Mouse (Mus musculus): ENCODE measurements around the gene Gfpt2. TPM values are rescaled to one million over a fixed set of nuclear protein-coding genes. Genes with fewer than 3 reads are reported as not detected.

The Gfpt2 gene
- polyA plus RNA-seq, 1 experiment from 2014 or later = 4.9 TPM

- WGBS = 34% methylated on average over 6 of the region's 6 CpGs
- Histone ChIP-seq H3K27me3 (ENCODE audit: control insufficient read depth, insufficient read depth, low read length) (no peaks in the 10 kb centered on the region), H3K4me2 (ENCODE audit: low read depth, low read length) (no peak overlapping the region)
These were observed 33.3 kb downstream of the Gfpt2 start for GRCm38 (mm10) chr11:49827243-49827642.

GRCm38 (mm10) chr11:49829176-49829745 lies 35.3 kb downstream of the Gfpt2 start:
- no peaks in the 10 kb centered on the region for H3K4me1 ChIP-seq (ENCODE audit: control insufficient read depth, insufficient read depth, low read length)
- no peak overlapping the region for H3K27ac ChIP-seq (ENCODE audit: low read depth, low read length)
- H3K36me3 ChIP-seq (ENCODE audit: control insufficient read depth, insufficient read depth, low read length) = no peaks in the 10 kb centered on the region
- no peak for ATAC-seq (ENCODE audit: low read depth)
- 84% methylated on average over 7 of the region's 7 CpGs for WGBS
- H3K9me3 ChIP-seq (ENCODE audit: control insufficient read depth, low read length) = no peaks in the 10 kb centered on the region
- no peak overlapping the region for H3K4me2 ChIP-seq (ENCODE audit: low read depth, low read length)
- no peak overlapping the region for H3K4me3 ChIP-seq (ENCODE audit: low read depth, low read length)
- H3K27me3 ChIP-seq (ENCODE audit: control insufficient read depth, insufficient read depth, low read length) = no peaks in the 10 kb centered on the region
- H3K9ac ChIP-seq (replicated peaks; ENCODE audit: low read depth, low read length) = no peak overlapping the region

More at GRCm38 (mm10) chr11:49827243-49827642, 33.3 kb downstream of the Gfpt2 start:
- Histone ChIP-seq H3K36me3 (ENCODE audit: control insufficient read depth, insufficient read depth, low read length) (no peaks in the 10 kb centered on the region), H3K9ac (replicated peaks; ENCODE audit: low read depth, low read length) (no peak overlapping the region), H3K4me3 (ENCODE audit: low read depth, low read length) (no peak overlapping the region), H3K4me1 (ENCODE audit: control insufficient read depth, insufficient read depth, low read length) (no peaks in the 10 kb centered on the region), H3K27ac (ENCODE audit: low read depth, low read length) (no peak overlapping the region), H3K9me3 (ENCODE audit: control insufficient read depth, low read length) (no peaks in the 10 kb centered on the region)
- ATAC-seq (ENCODE audit: low read depth) = no peak

- Histone ChIP-seq H3K36me3 (ENCODE audit: control insufficient read depth, insufficient read depth, low read length) (no peaks in the 10 kb centered on the region), H3K27ac (ENCODE audit: low read depth, low read length) (no peak overlapping the region), H3K4me3 (ENCODE audit: low read depth, low read length) (no peak overlapping the region), H3K27me3 (ENCODE audit: control insufficient read depth, insufficient read depth, low read length) (no peaks in the 10 kb centered on the region), H3K4me2 (ENCODE audit: low read depth, low read length) (no peak overlapping the region), H3K9me3 (ENCODE audit: control insufficient read depth, low read length) (no peaks in the 10 kb centered on the region), H3K9ac (replicated peaks; ENCODE audit: low read depth, low read length) (no peak overlapping the region), H3K4me1 (ENCODE audit: control insufficient read depth, insufficient read depth, low read length) (no peaks in the 10 kb centered on the region)
- 82% methylated on average over 12 of the region's 12 CpGs for WGBS
- no peak for ATAC-seq (ENCODE audit: low read depth)
These were observed 38.0 kb downstream of the Gfpt2 start for GRCm38 (mm10) chr11:49831980-49832379.

GRCm38 (mm10) chr11:49832962-49833361 lies 39.0 kb downstream of the Gfpt2 start:
- Histone ChIP-seq H3K27ac (ENCODE audit: low read depth, low read length) (no peak overlapping the region), H3K9me3 (ENCODE audit: control insufficient read depth, low read length) (no peaks in the 10 kb centered on the region), H3K4me1 (ENCODE audit: control insufficient read depth, insufficient read depth, low read length) (no peaks in the 10 kb centered on the region), H3K36me3 (ENCODE audit: control insufficient read depth, insufficient read depth, low read length) (no peaks in the 10 kb centered on the region), H3K9ac (replicated peaks; ENCODE audit: low read depth, low read length) (no peak overlapping the region), H3K4me2 (ENCODE audit: low read depth, low read length) (no peak overlapping the region), H3K27me3 (ENCODE audit: control insufficient read depth, insufficient read depth, low read length) (no peaks in the 10 kb centered on the region), H3K4me3 (ENCODE audit: low read depth, low read length) (no peak overlapping the region)
- ATAC-seq (ENCODE audit: low read depth) = no peak
- WGBS = 95% methylated on average over 5 of the region's 5 CpGs

GRCm38 (mm10) chr11:49834248-49834647 lies 40.3 kb downstream of the Gfpt2 start:
- H3K4me3 ChIP-seq (ENCODE audit: low read depth, low read length) = no peak overlapping the region
- no peaks in the 10 kb centered on the region for H3K9me3 ChIP-seq (ENCODE audit: control insufficient read depth, low read length)
- no peaks in the 10 kb centered on the region for H3K36me3 ChIP-seq (ENCODE audit: control insufficient read depth, insufficient read depth, low read length)
- no peak overlapping the region for H3K27ac ChIP-seq (ENCODE audit: low read depth, low read length)
- no peak overlapping the region for H3K4me2 ChIP-seq (ENCODE audit: low read depth, low read length)
- no peak overlapping the region for H3K9ac ChIP-seq (replicated peaks; ENCODE audit: low read depth, low read length)
- ATAC-seq (ENCODE audit: low read depth) = no peak
- H3K27me3 ChIP-seq (ENCODE audit: control insufficient read depth, insufficient read depth, low read length) = no peaks in the 10 kb centered on the region
- H3K4me1 ChIP-seq (ENCODE audit: control insufficient read depth, insufficient read depth, low read length) = no peaks in the 10 kb centered on the region
- WGBS = 93% methylated on average over 6 of the region's 6 CpGs

- 93% methylated on average over 11 of the region's 11 CpGs for WGBS
- Histone ChIP-seq H3K4me2 (ENCODE audit: low read depth, low read length) (no peak overlapping the region), H3K36me3 (ENCODE audit: control insufficient read depth, insufficient read depth, low read length) (no peaks in the 10 kb centered on the region), H3K27ac (ENCODE audit: low read depth, low read length) (no peak overlapping the region), H3K27me3 (ENCODE audit: control insufficient read depth, insufficient read depth, low read length) (no peaks in the 10 kb centered on the region), H3K9ac (replicated peaks; ENCODE audit: low read depth, low read length) (no peak overlapping the region), H3K4me1 (ENCODE audit: control insufficient read depth, insufficient read depth, low read length) (no peaks in the 10 kb centered on the region), H3K9me3 (ENCODE audit: control insufficient read depth, low read length) (no peaks in the 10 kb centered on the region), H3K4me3 (ENCODE audit: low read depth, low read length) (no peak overlapping the region)
- no peak for ATAC-seq (ENCODE audit: low read depth)
These were observed 41.4 kb downstream of the Gfpt2 start for GRCm38 (mm10) chr11:49835257-49835956.

- Histone ChIP-seq H3K4me1 (ENCODE audit: control insufficient read depth, insufficient read depth, low read length) (no peaks in the 10 kb centered on the region), H3K9me3 (ENCODE audit: control insufficient read depth, low read length) (no peaks in the 10 kb centered on the region)
- whole genome bisulfite sequencing = 57% methylated on average over 13 of the region's 13 CpGs
These were observed 43.9 kb downstream of the Gfpt2 start for GRCm38 (mm10) chr11:49837717-49838407.

GRCm38 (mm10) chr11:49840666-49841065 lies 46.7 kb downstream of the Gfpt2 start:
- ATAC-seq (ENCODE audit: low read depth) = no peak
- Histone ChIP-seq H3K4me1 (ENCODE audit: control insufficient read depth, insufficient read depth, low read length) (0 out of 2 replicates have a peak, but pooled peaks cover 3% of the 10 kb centered on the region), H3K27me3 (ENCODE audit: control insufficient read depth, insufficient read depth, low read length) (no peaks in the 10 kb centered on the region), H3K4me3 (ENCODE audit: low read depth, low read length) (no peak overlapping the region), H3K36me3 (ENCODE audit: control insufficient read depth, insufficient read depth, low read length) (no peaks in the 10 kb centered on the region), H3K27ac (ENCODE audit: low read depth, low read length) (no peak overlapping the region), H3K9me3 (ENCODE audit: control insufficient read depth, low read length) (no peaks in the 10 kb centered on the region), H3K9ac (replicated peaks; ENCODE audit: low read depth, low read length) (no peak overlapping the region), H3K4me2 (ENCODE audit: low read depth, low read length) (no peak overlapping the region)
- WGBS = 88% methylated on average over 1 of the region's 1 CpGs

More at GRCm38 (mm10) chr11:49837717-49838407, 43.9 kb downstream of the Gfpt2 start:
- Histone ChIP-seq H3K27ac (ENCODE audit: low read depth, low read length) (no peak overlapping the region), H3K4me2 (ENCODE audit: low read depth, low read length) (no peak overlapping the region), H3K27me3 (ENCODE audit: control insufficient read depth, insufficient read depth, low read length) (no peaks in the 10 kb centered on the region), H3K36me3 (ENCODE audit: control insufficient read depth, insufficient read depth, low read length) (no peaks in the 10 kb centered on the region), H3K4me3 (ENCODE audit: low read depth, low read length) (no peak overlapping the region), H3K9ac (replicated peaks; ENCODE audit: low read depth, low read length) (no peak overlapping the region)
- no peak for ATAC-seq (ENCODE audit: low read depth)

- 88% methylated on average over 1 of the region's 1 CpGs for WGBS
- Histone ChIP-seq H3K4me3 (ENCODE audit: low read depth, low read length) (no peak overlapping the region), H3K4me1 (ENCODE audit: control insufficient read depth, insufficient read depth, low read length) (0 out of 2 replicates have a peak, but pooled peaks cover 4% of the 10 kb centered on the region), H3K9ac (replicated peaks; ENCODE audit: low read depth, low read length) (no peak overlapping the region), H3K27ac (ENCODE audit: low read depth, low read length) (no peak overlapping the region), H3K9me3 (ENCODE audit: control insufficient read depth, low read length) (no peaks in the 10 kb centered on the region), H3K27me3 (ENCODE audit: control insufficient read depth, insufficient read depth, low read length) (no peaks in the 10 kb centered on the region), H3K36me3 (ENCODE audit: control insufficient read depth, insufficient read depth, low read length) (no peaks in the 10 kb centered on the region), H3K4me2 (ENCODE audit: low read depth, low read length) (no peak overlapping the region)
- ATAC-seq (ENCODE audit: low read depth) = no peak
These were observed 47.9 kb downstream of the Gfpt2 start for GRCm38 (mm10) chr11:49841886-49842285.
